Mouse (Mus musculus) layer of hippocampus, postnatal 10 days (tissue): ENCODE measurements around the gene Plpp2. TPM values are rescaled to one million over a fixed set of nuclear protein-coding genes. Genes with fewer than 3 reads are reported as not detected.

Experiments
- DNase-seq, 2 experiments: peaks; one replicate each; pipeline ENCODE4 v3.0.0; 2021; ENCODE audit warnings: low spot score in 2 of 2
- microRNA-seq, 2 experiments: library from miRNA; unstranded; fragments of <30 nt; microRNA quantifications; one replicate each; pipeline ENCODE4 v1.2.0; 2021
- total RNA-seq, 2 experiments: library from RNA; stranded (reverse); gene quantifications; 2 replicates each; pipeline ENCODE4 v1.2.3; 2021

The Plpp2 gene
- total RNA-seq, 2 experiments from 2014 or later: 4.0 to 4.3 TPM

DNA sequence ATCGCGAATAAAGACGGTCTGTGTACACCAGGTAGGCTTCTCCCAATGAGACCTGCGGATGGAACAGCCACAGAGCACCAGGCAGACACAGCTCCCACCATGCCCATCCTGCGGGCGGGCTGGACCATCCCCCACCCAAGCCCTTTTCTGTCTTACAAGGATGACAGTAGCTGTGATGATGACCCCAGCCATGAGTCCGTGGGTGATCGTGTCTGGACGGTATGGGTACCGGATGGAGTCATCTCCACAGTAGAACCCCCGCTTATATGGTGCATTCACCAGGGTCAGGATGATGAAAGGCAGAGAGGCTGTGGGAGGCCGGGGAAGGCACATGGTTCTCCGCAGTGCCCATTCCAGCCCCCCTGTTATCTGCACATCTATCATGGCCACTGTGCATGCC lies 2.9 kb downstream of the Plpp2 start:
- DNase-seq: no peak

GRCm38 (mm10) chr10:79530241-79530640 lies 3.4 kb downstream of the Plpp2 start:
- DNase-seq: peak in 1 of 2 experiments; percentile 8

DNA sequence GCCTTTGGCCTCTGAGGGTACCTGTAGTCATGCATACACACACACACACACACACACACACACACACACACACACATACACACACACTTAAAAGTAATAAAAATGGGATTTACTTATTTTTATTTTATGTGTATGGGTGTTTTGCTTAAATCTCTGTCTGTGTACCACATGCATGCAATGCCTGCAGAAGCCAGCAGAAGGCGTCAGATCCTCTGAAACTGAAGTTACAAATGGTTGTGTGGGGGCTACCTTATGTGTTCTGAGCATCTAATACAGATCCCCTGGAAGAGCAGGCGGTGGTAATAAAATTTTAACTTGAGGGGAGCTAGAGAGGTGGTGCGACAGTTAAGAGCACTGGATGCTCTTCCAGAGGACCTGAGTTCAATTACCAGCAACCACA lies 5.5 kb downstream of the Plpp2 start:
- DNase-seq: no peak

- no peak for DNase-seq
These were observed 6.1 kb downstream of the Plpp2 start for GRCm38 (mm10) chr10:79527453-79527845.

- DNase-seq: no peak
These were observed 6.7 kb downstream of the Plpp2 start for GRCm38 (mm10) chr10:79526661-79527452.

GRCm38 (mm10) chr10:79525456-79526325 lies 7.9 kb downstream of the Plpp2 start:
- no peak for DNase-seq

- DNase-seq: no peak
These were observed 9.2 kb downstream of the Plpp2 start for GRCm38 (mm10) chr10:79524433-79524832.

DNA sequence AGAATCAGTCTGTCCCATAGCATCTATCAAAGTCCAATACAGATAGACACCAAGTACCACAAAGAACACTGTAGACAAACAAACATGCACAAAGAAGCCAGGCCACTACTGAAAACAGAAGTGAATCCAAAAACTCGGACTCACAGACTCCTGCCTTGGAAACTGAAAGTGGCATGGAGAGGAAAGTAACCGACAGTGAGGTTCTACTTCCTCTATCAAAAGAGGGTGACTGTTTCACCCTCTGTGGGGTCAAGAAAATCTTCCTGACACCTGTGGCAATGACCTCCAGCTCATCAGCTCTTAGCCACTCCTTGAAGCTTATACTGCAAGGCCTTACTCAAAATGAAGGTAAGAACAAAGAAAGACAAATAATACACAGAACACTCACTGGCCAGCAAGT lies 26.9 kb downstream of the Plpp2 start:
- DNase-seq: no peak

- no peak for DNase-seq
These were observed 30.6 kb downstream of the Plpp2 start for GRCm38 (mm10) chr10:79502830-79503644.

DNA sequence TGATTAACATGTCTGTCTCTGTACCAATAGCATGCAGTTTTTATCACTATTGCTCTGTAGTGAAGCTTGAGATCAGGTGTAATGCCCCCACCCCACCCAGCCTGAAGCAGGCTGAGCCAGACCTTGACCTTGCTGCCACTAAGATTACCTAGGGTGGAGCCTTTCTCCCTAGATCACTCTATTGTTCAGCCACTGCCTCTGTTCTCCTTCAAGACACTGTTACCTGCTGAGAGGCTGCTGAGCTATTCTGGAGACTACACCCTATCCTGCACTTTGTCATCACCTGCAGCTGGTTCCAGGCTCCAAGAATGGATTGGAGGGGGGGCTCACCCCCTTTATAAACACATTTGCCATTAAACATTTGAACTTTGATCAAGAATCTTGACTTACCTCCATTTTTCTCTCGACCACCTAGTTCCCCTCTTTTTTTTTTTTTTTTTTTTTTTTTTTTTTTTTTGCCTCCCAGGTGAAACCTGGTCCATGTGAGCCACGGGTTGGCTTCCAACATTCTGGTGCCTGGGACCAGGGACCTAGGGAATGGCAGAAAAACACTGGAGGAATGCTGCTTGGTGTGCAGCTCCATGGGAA lies 36.8 kb downstream of the Plpp2 start:
- no peak for DNase-seq

GRCm38 (mm10) chr10:79495886-79496285 lies 37.7 kb downstream of the Plpp2 start:
- no peak for DNase-seq

Small RNA genes lying within 50 kb of the gene (microRNA-seq; reads per million reads assigned to microRNA genes)
- gene Mir6909: 0 to 0.22 reads per million in 2 experiments

Other genes with a start within 250 kb of the Plpp2 start
- not detected for gene Vmn2r82, start 177.3 kb downstream of the Plpp2 start, total RNA-seq
- gene Vmn2r83, start 65.1 kb downstream of the Plpp2 start, total RNA-seq: not detected
- gene Mier2, start 21.4 kb upstream of the Plpp2 start, total RNA-seq: 10 to 100 TPM; 52.1 to 56.3 TPM
- gene Theg, start 53.5 kb upstream of the Plpp2 start, total RNA-seq: not detected
- 10 to 100 TPM; 11.0 to 11.3 TPM for gene C2cd4c, start 80.2 kb upstream of the Plpp2 start, total RNA-seq
- gene Shc2, start 104.1 kb upstream of the Plpp2 start, total RNA-seq: 10 to 100 TPM; 48.0 to 48.3 TPM
- under 1 TPM; 0.39 to 0.62 TPM for gene Odf3l2, start 111.9 kb upstream of the Plpp2 start, total RNA-seq
- under 1 TPM in 1 of 2 experiments, not detected in 1; 0.32 TPM for gene Madcam1, start 130.8 kb upstream of the Plpp2 start, total RNA-seq
- 10 to 100 TPM; 68.5 to 80.9 TPM for gene Tpgs1, start 135.6 kb upstream of the Plpp2 start, total RNA-seq
- gene Cdc34, start 148.4 kb upstream of the Plpp2 start, total RNA-seq: 10 to 100 TPM; 54.8 to 56.2 TPM
- 1 to 10 TPM; 1.6 to 1.8 TPM for gene Gzmm, start 155.2 kb upstream of the Plpp2 start, total RNA-seq
- gene Bsg, start 170.7 kb upstream of the Plpp2 start, total RNA-seq: 100 to 1,000 TPM; 692 to 694 TPM
- 10 to 100 TPM; 82.8 to 84.2 TPM for gene Hcn2, start 182.8 kb upstream of the Plpp2 start, total RNA-seq
- gene Polrmt, start 212.8 kb upstream of the Plpp2 start, total RNA-seq: 10 to 100 TPM; 36.1 to 44.7 TPM
- gene Fgf22, start 221.3 kb upstream of the Plpp2 start, total RNA-seq: 1 to 10 TPM; 1.2 to 1.7 TPM
- gene Rnf126, start 233.2 kb upstream of the Plpp2 start, total RNA-seq: 10 to 100 TPM; 90.8 to 97.7 TPM
- 1 to 10 TPM; 1.3 to 1.5 TPM for gene Fstl3, start 243.5 kb upstream of the Plpp2 start, total RNA-seq